Mouse (Mus musculus) forebrain, embryonic 12.5 days (tissue): Measurements from ENCODE around the gene Tesc. TPM values are rescaled to one million over a fixed set of nuclear protein-coding genes. Genes with fewer than 3 reads are reported as not detected.
A peak's percentile ranks its signal among the peaks of the same experiment; 100 is the strongest.

Experiments
- ATAC-seq: fragments of 200-750 bp; cut with Nextera tagmentation; 2 replicates; pipeline ENCODE4 v1.8.0; 2017; ENCODE audit warnings: moderate TSS enrichment; ENCODE audit not compliant: low FRiP score
- H3K27ac ChIP-seq: fragments of 300-500 bp; sonication (generic); 2 replicates; pipeline ENCODE4 v1.5.1; 2016; ENCODE audit warnings: mild to moderate bottlenecking
- H3K27me3 ChIP-seq: fragments of 300-500 bp; sonication (generic); 2 replicates; pipeline ENCODE4 v1.6.1; 2016; ENCODE audit warnings: mild to moderate bottlenecking
- H3K36me3 ChIP-seq: fragments of 300-500 bp; sonication (generic); replicated peaks from 2 replicates; pipeline ENCODE4 v1.6.1; 2016; ENCODE audit warnings: mild to moderate bottlenecking
- H3K4me1 ChIP-seq: fragments of 300-500 bp; sonication (generic); 2 replicates; pipeline ENCODE4 v1.6.1; 2016
- H3K4me2 ChIP-seq: fragments of 300-500 bp; sonication (generic); 2 replicates; pipeline ENCODE4 v1.6.1; 2016; ENCODE audit warnings: mild to moderate bottlenecking, moderate library complexity
- H3K4me3 ChIP-seq: fragments of 300-500 bp; sonication (generic); replicated peaks from 2 replicates; pipeline ENCODE4 v1.5.1; 2016; ENCODE audit warnings: mild to moderate bottlenecking
- H3K9ac ChIP-seq: fragments of 300-500 bp; sonication (generic); 2 replicates; pipeline ENCODE4 v1.6.1; 2016; ENCODE audit warnings: mild to moderate bottlenecking
- H3K9me3 ChIP-seq: fragments of 300-500 bp; sonication (generic); 2 replicates; pipeline ENCODE4 v1.6.1; 2016
- WGBS: fragments of 180-500 bp; shearing (Covaris S2); methylation state at CpG from one replicate; pipeline ENCODE4 v1.1.7; 2016; 5-methylcytosine and 5-hydroxymethylcytosine counted together
- polyA plus RNA-seq: library from polyadenylated mRNA; unstranded; fragments of >200 nt; fragmentation: Nextera tagmentation; extraction: Ambion mirVana; gene quantifications from 2 replicates; pipeline ENCODE4 v1.2.1, GENCODE M21; 2016

Gene Tesc
- polyA plus RNA-seq, 1 experiment from 2014 or later, result 4.7 TPM

- H3K27me3 ChIP-seq, result no peaks in the 10 kb centered on the region
- H3K4me3 ChIP-seq, result no peak overlapping the region
- no peaks in the 10 kb centered on the region for H3K9me3 ChIP-seq
- peaks cover 34% of the 10 kb centered on the region for H3K4me1 ChIP-seq
- peaks cover 40% of the 10 kb centered on the region for H3K36me3 ChIP-seq
- H3K4me2 ChIP-seq, result no peak overlapping the region
- 75% methylated on average over 4 of the region's 4 CpGs for WGBS
- H3K9ac ChIP-seq, result no peak overlapping the region
- no peak overlapping the region for H3K27ac ChIP-seq
- ATAC-seq, result no peak
These were observed 40.0 kb downstream of the Tesc start for GRCm38 (mm10) chr5:118067572-118067971.

GRCm38 (mm10) chr5:118067984-118068494 is 40.5 kb downstream of the Tesc start:
- H3K4me1 ChIP-seq, result peaks cover 34% of the 10 kb centered on the region

GRCm38 (mm10) chr5:118069315-118069714 is 41.8 kb downstream of the Tesc start:
- peaks cover 31% of the 10 kb centered on the region for H3K4me1 ChIP-seq
- peak; percentile 18; the same call in 1 of the 2 replicates for ATAC-seq

More at GRCm38 (mm10) chr5:118067984-118068494, 40.5 kb downstream of the Tesc start:
- no peaks in the 10 kb centered on the region for H3K27me3 ChIP-seq
- H3K9ac ChIP-seq, result no peak overlapping the region
- H3K36me3 ChIP-seq, result peaks cover 44% of the 10 kb centered on the region
- H3K4me3 ChIP-seq, result no peak overlapping the region
- no peaks in the 10 kb centered on the region for H3K9me3 ChIP-seq
- H3K27ac ChIP-seq, result no peak overlapping the region
- 95% methylated on average over 9 of the region's 9 CpGs for WGBS
- H3K4me2 ChIP-seq, result no peak overlapping the region
- no peak for ATAC-seq

GRCm38 (mm10) chr5:118071766-118072165 is 44.2 kb downstream of the Tesc start:
- Histone ChIP-seq H3K4me3 (no peak overlapping the region), H3K9ac (no peak overlapping the region), H3K9me3 (no peaks in the 10 kb centered on the region), H3K4me2 (no peak overlapping the region), H3K27ac (no peak overlapping the region), H3K27me3 (no peaks in the 10 kb centered on the region), H3K4me1 (peaks cover 23% of the 10 kb centered on the region), H3K36me3 (peaks cover 60% of the 10 kb centered on the region)
- WGBS, result 83% methylated on average over 5 of the region's 5 CpGs
- no peak for ATAC-seq

More at GRCm38 (mm10) chr5:118069315-118069714, 41.8 kb downstream of the Tesc start:
- peaks cover 51% of the 10 kb centered on the region for H3K36me3 ChIP-seq
- H3K27me3 ChIP-seq, result no peaks in the 10 kb centered on the region
- no peak overlapping the region; the same call in 1 of the 2 replicates for H3K9ac ChIP-seq
- no peak overlapping the region for H3K27ac ChIP-seq
- no peaks in the 10 kb centered on the region for H3K9me3 ChIP-seq
- no peak overlapping the region for H3K4me3 ChIP-seq
- WGBS, result 48% methylated on average over 9 of the region's 9 CpGs
- H3K4me2 ChIP-seq, result no peak overlapping the region

- Histone ChIP-seq H3K27ac (peak overlapping the region; percentile 81), H3K36me3 (peaks cover 59% of the 10 kb centered on the region), H3K27me3 (no peaks in the 10 kb centered on the region), H3K4me1 (peaks cover 33% of the 10 kb centered on the region), H3K4me2 (no peak overlapping the region), H3K4me3 (no peak overlapping the region), H3K9ac (no peak overlapping the region), H3K9me3 (no peaks in the 10 kb centered on the region)
- ATAC-seq, result peak; percentile 55
- 60% methylated on average over 15 of the region's 15 CpGs for WGBS
These were observed 45.8 kb downstream of the Tesc start for GRCm38 (mm10) chr5:118073213-118073773.

- no peak for ATAC-seq
- no peaks in the 10 kb centered on the region for H3K27me3 ChIP-seq
- H3K9me3 ChIP-seq, result no peaks in the 10 kb centered on the region
- no peak overlapping the region for H3K4me2 ChIP-seq
- no peak overlapping the region for H3K4me3 ChIP-seq
- H3K36me3 ChIP-seq, result peaks cover 39% of the 10 kb centered on the region
- H3K9ac ChIP-seq, result no peak overlapping the region
- H3K27ac ChIP-seq, result peak overlapping the region; percentile 76
- WGBS, result 79% methylated on average over 15 of the region's 15 CpGs
- H3K4me1 ChIP-seq, result peaks cover 69% of the 10 kb centered on the region
These were observed 49.4 kb downstream of the Tesc start for GRCm38 (mm10) chr5:118076721-118077592.

- H3K4me2 ChIP-seq, result no peak overlapping the region
- H3K4me1 ChIP-seq, result peaks cover 77% of the 10 kb centered on the region
- H3K36me3 ChIP-seq, result peaks cover 34% of the 10 kb centered on the region
- H3K27ac ChIP-seq, result peak overlapping the region; percentile 77
- no peaks in the 10 kb centered on the region for H3K27me3 ChIP-seq
- H3K9ac ChIP-seq, result no peak overlapping the region
- H3K4me3 ChIP-seq, result no peak overlapping the region
- 93% methylated on average over 6 of the region's 6 CpGs for WGBS
- no peak for ATAC-seq
- no peaks in the 10 kb centered on the region for H3K9me3 ChIP-seq
These were observed 51.0 kb downstream of the Tesc start for GRCm38 (mm10) chr5:118078550-118078949.

- Histone ChIP-seq H3K9me3 (no peaks in the 10 kb centered on the region), H3K9ac (no peak overlapping the region), H3K4me1 (peaks cover 81% of the 10 kb centered on the region), H3K36me3 (peaks cover 27% of the 10 kb centered on the region), H3K4me2 (no peak overlapping the region), H3K27me3 (no peaks in the 10 kb centered on the region), H3K27ac (peak overlapping the region; percentile 77), H3K4me3 (no peak overlapping the region)
- WGBS, result 22% methylated on average over 6 of the region's 6 CpGs
- no peak for ATAC-seq
These were observed 51.8 kb downstream of the Tesc start for GRCm38 (mm10) chr5:118079354-118079753.

- Histone ChIP-seq H3K9me3 (no peaks in the 10 kb centered on the region), H3K9ac (no peak overlapping the region), H3K4me1 (peaks cover 86% of the 10 kb centered on the region), H3K36me3 (peaks cover 26% of the 10 kb centered on the region), H3K4me2 (0 out of 2 replicates have a peak overlapping the region, but pooled peaks have one; percentile 3), H3K27me3 (no peaks in the 10 kb centered on the region), H3K4me3 (no peak overlapping the region), H3K27ac (peak overlapping the region; percentile 77)
- 28% methylated on average over 11 of the region's 11 CpGs for WGBS
- peak; percentile 71 for ATAC-seq
These were observed 52.3 kb downstream of the Tesc start for GRCm38 (mm10) chr5:118079839-118080250.

GRCm38 (mm10) chr5:118081374-118081949 is 53.9 kb downstream of the Tesc start:
- Histone ChIP-seq H3K4me2 (no peak overlapping the region), H3K9ac (no peak overlapping the region), H3K4me3 (no peak overlapping the region), H3K27ac (peak overlapping the region; percentile 37; the same call in 1 of the 2 replicates), H3K36me3 (peaks cover 13% of the 10 kb centered on the region; the same call in 1 of the 2 replicates), H3K4me1 (peaks cover 88% of the 10 kb centered on the region), H3K27me3 (no peaks in the 10 kb centered on the region), H3K9me3 (no peaks in the 10 kb centered on the region)
- no peak for ATAC-seq
- 79% methylated on average over 9 of the region's 9 CpGs for WGBS

- H3K4me2 ChIP-seq, result no peak overlapping the region
- no peak overlapping the region for H3K4me3 ChIP-seq
- 73% methylated on average over 6 of the region's 6 CpGs for WGBS
- no peaks in the 10 kb centered on the region for H3K9me3 ChIP-seq
- no peak for ATAC-seq
- no peaks in the 10 kb centered on the region for H3K27me3 ChIP-seq
- peaks cover 83% of the 10 kb centered on the region for H3K4me1 ChIP-seq
- no peak overlapping the region for H3K27ac ChIP-seq
- H3K9ac ChIP-seq, result no peak overlapping the region
- H3K36me3 ChIP-seq, result peaks cover 8% of the 10 kb centered on the region; the same call in 1 of the 2 replicates
These were observed 54.5 kb downstream of the Tesc start for GRCm38 (mm10) chr5:118081996-118082395.

GRCm38 (mm10) chr5:118083060-118083638 is 55.6 kb downstream of the Tesc start:
- no peaks in the 10 kb centered on the region for H3K27me3 ChIP-seq
- H3K27ac ChIP-seq, result peak overlapping the region; percentile 63
- WGBS, result 62% methylated on average over 12 of the region's 12 CpGs
- peaks cover 76% of the 10 kb centered on the region for H3K4me1 ChIP-seq
- no peak overlapping the region for H3K4me2 ChIP-seq
- 0 out of 2 replicates have a peak, but pooled peaks have one; percentile 19 for ATAC-seq
- no peaks in the 10 kb centered on the region for H3K36me3 ChIP-seq
- no peaks in the 10 kb centered on the region for H3K9me3 ChIP-seq
- no peak overlapping the region for H3K4me3 ChIP-seq
- H3K9ac ChIP-seq, result no peak overlapping the region
